Mouse (Mus musculus) left cerebral cortex, postnatal 14 days (tissue): ENCODE measurements at regions not wholly inside any gene's neighbourhood (a gene's known extent, or its start where the extent isn't known, plus 50 kb on each side); places are given as distances from the start of the nearest gene placed in this dataset.
"Not testable (repeated sequence)": the region's sequence is repeated elsewhere in the genome, so short reads cannot be mapped to it uniquely, and the experiment has no call there.

Experiments used
- DNase-seq, 2 experiments: peaks; one replicate each; pipeline ENCODE4 v3.0.0; 2021 to 2022; ENCODE audit warnings: low spot score in 2 of 2, mixed read lengths in 1 of 2
- intact Hi-C: fragments of 180-260 bp; cut with DNase I; formaldehyde crosslinking; loops from one replicate; pipeline ENCODE4 v1.15.1; 2025

- no peak for DNase-seq
- intact Hi-C loops: no loop called here
Observed at GRCm38 (mm10) chr4:5590531-5590930, 797.4 kb upstream of the Impad1 start.

GRCm38 (mm10) chr4:5587465-5587864 lies 794.3 kb upstream of the Impad1 start:
- DNase-seq: no peak
- intact Hi-C loops: no loop called here

GRCm38 (mm10) chr4:5585205-5585604 lies 792.0 kb upstream of the Impad1 start:
- DNase-seq: no peak
- intact Hi-C loops: no loop called here

GRCm38 (mm10) chr4:5583989-5584677 lies 791.0 kb upstream of the Impad1 start:
- intact Hi-C loops: no loop called here
- peak; percentile 4 to 6 for DNase-seq

- DNase-seq: no peak
- intact Hi-C loops: no loop called here
Observed at GRCm38 (mm10) chr4:5568076-5568475, 774.9 kb upstream of the Impad1 start.

- no peak for DNase-seq
- intact Hi-C loops: no loop called here
Observed at GRCm38 (mm10) chr4:5560001-5560657, 767.0 kb upstream of the Impad1 start.

- intact Hi-C loops: no loop called here
- no peak for DNase-seq
Observed at GRCm38 (mm10) chr4:5540155-5540554, 747.0 kb upstream of the Impad1 start.

GRCm38 (mm10) chr4:5530416-5530815 lies 737.3 kb upstream of the Impad1 start:
- intact Hi-C loops: no loop called here
- DNase-seq: no peak

- DNase-seq: no peak
- intact Hi-C loops: no loop called here
Observed at GRCm38 (mm10) chr4:5518522-5518921, 725.4 kb upstream of the Impad1 start.

GRCm38 (mm10) chr4:5515426-5515825 lies 722.3 kb upstream of the Impad1 start:
- intact Hi-C loops, DNase-seq: not testable (repeated sequence)

GRCm38 (mm10) chr4:5511743-5512142 lies 718.6 kb upstream of the Impad1 start:
- no peak for DNase-seq
- intact Hi-C loops: no loop called here

- peak in 1 of 2 experiments; percentile 5 for DNase-seq
- intact Hi-C loops: no loop called here
Observed at GRCm38 (mm10) chr4:5509398-5509797, 716.2 kb upstream of the Impad1 start.

GRCm38 (mm10) chr4:5495012-5495411 lies 701.9 kb upstream of the Impad1 start:
- no peak for DNase-seq
- intact Hi-C loops: no loop called here

- intact Hi-C loops: no loop called here
- no peak for DNase-seq
Observed at GRCm38 (mm10) chr4:5494072-5495000, 701.2 kb upstream of the Impad1 start.

- intact Hi-C loops: no loop called here
- DNase-seq: no peak
Observed at GRCm38 (mm10) chr4:5486786-5487185, 693.6 kb upstream of the Impad1 start.

- no peak for DNase-seq
- intact Hi-C loops: no loop called here
Observed at GRCm38 (mm10) chr4:5471891-5472558, 678.9 kb upstream of the Impad1 start.

GRCm38 (mm10) chr4:5459028-5459695 lies 666.0 kb upstream of the Impad1 start:
- intact Hi-C loops: no loop called here

GRCm38 (mm10) chr4:5450417-5450816 lies 657.3 kb upstream of the Impad1 start:
- DNase-seq: no peak
- intact Hi-C loops: no loop called here

More at GRCm38 (mm10) chr4:5459028-5459695, 666.0 kb upstream of the Impad1 start:
- no peak for DNase-seq

- no peak for DNase-seq
- intact Hi-C loops: no loop called here
Observed at GRCm38 (mm10) chr4:5441339-5442019, 648.3 kb upstream of the Impad1 start.
